In genomic region chr1:23834246-23834645, GRCm38 (mm10) we compare ENCODE assay signal across 26 mouse cellular contexts.
DNase-seq lines count a peak whose midpoint lies in the region; ATAC-seq and TF ChIP-seq lines count a peak whose summit lies in the region.
"Had no signal": no experiment of that assay in that cellular context is flagged by ENCODE, and none has a peak within 500 bp of the region (broad histone marks: within the 10 kb centered on the region; RNA-seq: fewer than 3 reads in every experiment).

No protein-coding gene starts in this region.

- peaks cover 9% of the 10 kb centered on the region for H3K4me1 ChIP-seq in forebrain, embryonic 14.5 days (ENCODE audit: control insufficient read depth, insufficient read depth, low read length)
- H3K4me1 ChIP-seq in forebrain, embryonic 12.5 days = 0 out of 2 replicates have a peak, but pooled peaks cover 3% of the 10 kb centered on the region
- H3K4me1 ChIP-seq in hindbrain, postnatal 0 days (ENCODE audit: insufficient read depth, low read length) = no peaks in the 10 kb centered on the region
- peaks cover 2% of the 10 kb centered on the region for H3K4me1 ChIP-seq in hindbrain, embryonic 16.5 days (ENCODE audit: control insufficient read depth, insufficient read depth, low read depth, low read length)
- H3K4me1 ChIP-seq: hindbrain, embryonic 12.5 days; limb, embryonic 12.5 days; liver, embryonic 15.5 days had no signal

- no peaks in the 10 kb centered on the region for H3K9me3 ChIP-seq in forebrain, embryonic 14.5 days (replicated peaks; ENCODE audit: control insufficient read depth, low read length)
- H3K9me3 ChIP-seq in forebrain, embryonic 12.5 days = no peaks in the 10 kb centered on the region
- no peaks in the 10 kb centered on the region for H3K9me3 ChIP-seq in hindbrain, postnatal 0 days (ENCODE audit: low read length)
- H3K9me3 ChIP-seq in hindbrain, embryonic 16.5 days (ENCODE audit: control insufficient read depth, low read length) = no peaks in the 10 kb centered on the region
- H3K9me3 ChIP-seq: hindbrain, embryonic 12.5 days; limb, embryonic 12.5 days; liver, embryonic 15.5 days had no signal

- H3K27ac ChIP-seq in forebrain, embryonic 14.5 days (ENCODE audit: low read depth, low read length) = no peak overlapping the region
- no peak overlapping the region for H3K27ac ChIP-seq in forebrain, embryonic 12.5 days
- peak overlapping the region; percentile 56; the same call in 1 of the 2 replicates for H3K27ac ChIP-seq in hindbrain, postnatal 0 days
- no peak overlapping the region for H3K27ac ChIP-seq in hindbrain, embryonic 16.5 days (ENCODE audit: low read depth, low read length)
- H3K27ac ChIP-seq: hindbrain, embryonic 12.5 days; left cerebral cortex, adult 2 months; limb, embryonic 12.5 days; liver, embryonic 15.5 days had no signal

- no peaks in the 10 kb centered on the region for H3K27me3 ChIP-seq in forebrain, embryonic 14.5 days (replicated peaks; ENCODE audit: control insufficient read depth, insufficient read depth, low read length)
- no peaks in the 10 kb centered on the region for H3K27me3 ChIP-seq in forebrain, embryonic 12.5 days
- H3K27me3 ChIP-seq in hindbrain, postnatal 0 days (ENCODE audit: insufficient read depth, low read length) = no peaks in the 10 kb centered on the region
- H3K27me3 ChIP-seq in hindbrain, embryonic 16.5 days (replicated peaks; ENCODE audit: control insufficient read depth, insufficient read depth, low read length) = no peaks in the 10 kb centered on the region
- H3K27me3 ChIP-seq: hindbrain, embryonic 12.5 days; limb, embryonic 12.5 days; liver, embryonic 15.5 days had no signal

- 76% methylated on average over 7 of the region's 7 CpGs for WGBS in forebrain, embryonic 14.5 days
- 84% methylated on average over 7 of the region's 7 CpGs for WGBS in forebrain, embryonic 12.5 days
- 65% methylated on average over 7 of the region's 7 CpGs for WGBS in hindbrain, postnatal 0 days
- WGBS in hindbrain, embryonic 16.5 days = 73% methylated on average over 7 of the region's 7 CpGs

- no peak for TF ChIP-seq CTCF in hindbrain, postnatal 0 days (IDR thresholded peaks at IDR 0.05; ENCODE audit: low read depth)

- H3K36me3 ChIP-seq in forebrain, embryonic 14.5 days (ENCODE audit: control insufficient read depth, insufficient read depth, low read length) = no peaks in the 10 kb centered on the region
- no peaks in the 10 kb centered on the region for H3K36me3 ChIP-seq in forebrain, embryonic 12.5 days (replicated peaks)
- no peaks in the 10 kb centered on the region for H3K36me3 ChIP-seq in hindbrain, postnatal 0 days (ENCODE audit: insufficient read depth, low read length)
- H3K36me3 ChIP-seq in hindbrain, embryonic 16.5 days (ENCODE audit: control insufficient read depth, insufficient read depth, low read length) = no peaks in the 10 kb centered on the region
- H3K36me3 ChIP-seq: hindbrain, embryonic 12.5 days; limb, embryonic 12.5 days; liver, embryonic 15.5 days had no signal

- H3K9ac ChIP-seq in forebrain, embryonic 14.5 days (ENCODE audit: low read length) = no peak overlapping the region
- H3K9ac ChIP-seq in forebrain, embryonic 12.5 days = no peak overlapping the region
- H3K9ac ChIP-seq in hindbrain, postnatal 0 days (replicated peaks; ENCODE audit: low read length) = no peak overlapping the region
- no peak overlapping the region for H3K9ac ChIP-seq in hindbrain, embryonic 16.5 days (ENCODE audit: low read depth, low read length)
- H3K9ac ChIP-seq: hindbrain, embryonic 12.5 days; limb, embryonic 12.5 days; liver, embryonic 15.5 days; lung, embryonic 14.5 days had no signal

- H3K4me2 ChIP-seq in forebrain, embryonic 14.5 days (ENCODE audit: low read length) = no peak overlapping the region
- H3K4me2 ChIP-seq in forebrain, embryonic 12.5 days = no peak overlapping the region
- H3K4me2 ChIP-seq in hindbrain, postnatal 0 days (ENCODE audit: low read depth, low read length) = no peak overlapping the region
- no peak overlapping the region for H3K4me2 ChIP-seq in hindbrain, embryonic 16.5 days (ENCODE audit: low read length)
- H3K4me2 ChIP-seq: hindbrain, embryonic 12.5 days; limb, embryonic 12.5 days; liver, embryonic 15.5 days; lung, embryonic 14.5 days; midbrain, embryonic 11.5 days had no signal

- no peak for DNase-seq in forebrain, embryonic 14.5 days (ENCODE audit: low spot score)
- no peak for DNase-seq in hindbrain, postnatal 0 days (ENCODE audit: low spot score)
- peak; percentile 61 for DNase-seq in spleen, postnatal 36 days (ENCODE audit: low spot score in 2 of 2)
- no peak for DNase-seq in spleen, adult 12 weeks (ENCODE audit: low spot score)
- no peak for DNase-seq in lung, postnatal 14 days
- DNase-seq in urinary bladder, postnatal 4 days (ENCODE audit: low spot score in 2 of 2) = no peak
- DNase-seq: adrenal gland, postnatal 25 days; cerebellum, adult 8-10 months; cerebellum, postnatal 25 days; gastrocnemius, postnatal 10 days; kidney, adult 11 months; kidney, postnatal 14 days; lung, embryonic 14.5 days; retina, postnatal 1 day; right cerebral cortex, postnatal 14 days; thymus, postnatal 4 days had no signal

- H3K4me3 ChIP-seq in forebrain, embryonic 14.5 days (ENCODE audit: low read depth, low read length) = no peak overlapping the region
- H3K4me3 ChIP-seq in forebrain, embryonic 12.5 days (replicated peaks) = no peak overlapping the region
- no peak overlapping the region for H3K4me3 ChIP-seq in hindbrain, postnatal 0 days (ENCODE audit: low read length)
- H3K4me3 ChIP-seq in hindbrain, embryonic 16.5 days (ENCODE audit: low read length) = no peak overlapping the region
- H3K4me3 ChIP-seq: hindbrain, embryonic 12.5 days; left cerebral cortex, adult 2 months; limb, embryonic 12.5 days; liver, embryonic 15.5 days; myocyte had no signal

- 0 out of 2 replicates have a peak, but pooled peaks have one; percentile 22 for ATAC-seq in forebrain, embryonic 14.5 days
- ATAC-seq in forebrain, embryonic 12.5 days (ENCODE audit: low FRiP score) = no peak
- ATAC-seq in hindbrain, postnatal 0 days = no peak; the same call in 1 of the 2 replicates
- no peak for ATAC-seq in hindbrain, embryonic 16.5 days
- ATAC-seq: CD4-positive, CD25-positive, alpha-beta regulatory T cell, adult 4 months; inflammation-experienced regulatory T-cells, adult 6 months had no signal

Comparison
In these comparisons a context has a peak if more than half of its experiments do, and no peak if none do; other contexts are left out.
1. DNase-seq: peak in spleen, postnatal 36 days (2 of 2); none in forebrain, embryonic 14.5 days (single experiment), hindbrain, postnatal 0 days (single experiment), spleen, adult 12 weeks (single experiment), lung, postnatal 14 days (single experiment) and urinary bladder, postnatal 4 days (0 of 2).